Mouse (Mus musculus): ENCODE results near the gene Srl. TPM values are rescaled to one million over a fixed set of nuclear protein-coding genes. Genes with fewer than 3 reads are reported as not detected.

Srl gene
- polyA plus RNA-seq, 1 experiment, result not detected

DNA sequence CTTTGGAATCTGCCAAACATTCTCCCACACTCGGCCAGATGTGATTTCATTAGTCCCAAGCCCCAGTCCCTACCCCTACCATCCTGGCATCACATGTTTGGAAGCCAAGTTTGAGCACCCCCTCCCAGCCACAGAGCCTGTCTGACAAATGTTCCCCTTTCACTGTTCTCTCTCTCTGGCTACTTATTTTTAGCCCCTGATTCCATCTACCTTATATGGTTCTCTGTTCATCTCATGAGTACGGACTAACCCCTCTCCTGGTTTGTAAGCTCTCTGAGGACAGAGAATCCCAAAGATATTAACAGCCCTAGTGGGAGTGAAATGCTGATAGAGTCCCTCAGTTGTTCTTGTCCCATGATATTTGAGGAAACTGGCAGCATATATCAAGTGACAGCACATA is 30.2 kb downstream of the Srl start:
- peaks cover 5% of the 10 kb centered on the region for H3K4me1 ChIP-seq (ENCODE audit: control insufficient read depth, insufficient read depth, low read length)
- TF ChIP-seq POLR2A (IDR thresholded peaks at IDR 0.05; ENCODE audit: insufficient read depth, low read depth, low read length), result no peak
- no peak for TF ChIP-seq CTCF (IDR thresholded peaks at IDR 0.05; ENCODE audit: insufficient read depth, low read depth, low read length)
- H3K27ac ChIP-seq (ENCODE audit: insufficient read depth, low read depth, low read length), result no peak overlapping the region
- no peak overlapping the region for H3K4me3 ChIP-seq (ENCODE audit: insufficient read depth, low read depth, low read length)
- 70% methylated on average over 2 of the region's 2 CpGs for WGBS

DNA sequence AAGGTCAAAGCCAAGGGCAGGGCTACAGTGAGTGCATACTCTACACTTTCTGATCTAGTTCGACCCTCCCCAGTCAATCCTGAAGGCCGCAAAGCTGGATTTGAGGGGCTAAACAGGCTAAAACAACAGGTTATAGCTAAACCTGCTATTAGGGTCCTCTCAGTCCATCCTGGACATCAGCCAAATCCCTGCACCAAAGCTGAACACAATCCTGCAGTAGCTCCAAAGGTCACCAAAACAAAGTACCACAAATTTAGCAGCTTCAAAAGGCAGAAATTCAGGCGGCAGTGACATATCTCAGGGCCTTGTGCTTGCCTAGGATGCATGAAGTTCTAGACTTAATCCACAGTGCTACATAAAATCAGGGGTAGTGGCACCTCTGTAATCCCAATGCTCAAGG is 35.4 kb downstream of the Srl start:
- WGBS, result 80% methylated on average over 3 of the region's 3 CpGs
- H3K4me3 ChIP-seq (ENCODE audit: insufficient read depth, low read depth, low read length), result no peak overlapping the region
- no peak overlapping the region for H3K27ac ChIP-seq (ENCODE audit: insufficient read depth, low read depth, low read length)
- TF ChIP-seq POLR2A (IDR thresholded peaks at IDR 0.05; ENCODE audit: insufficient read depth, low read depth, low read length) (no peak), CTCF (IDR thresholded peaks at IDR 0.05; ENCODE audit: insufficient read depth, low read depth, low read length) (no peak)
- no peaks in the 10 kb centered on the region for H3K4me1 ChIP-seq (ENCODE audit: control insufficient read depth, insufficient read depth, low read length)

DNA sequence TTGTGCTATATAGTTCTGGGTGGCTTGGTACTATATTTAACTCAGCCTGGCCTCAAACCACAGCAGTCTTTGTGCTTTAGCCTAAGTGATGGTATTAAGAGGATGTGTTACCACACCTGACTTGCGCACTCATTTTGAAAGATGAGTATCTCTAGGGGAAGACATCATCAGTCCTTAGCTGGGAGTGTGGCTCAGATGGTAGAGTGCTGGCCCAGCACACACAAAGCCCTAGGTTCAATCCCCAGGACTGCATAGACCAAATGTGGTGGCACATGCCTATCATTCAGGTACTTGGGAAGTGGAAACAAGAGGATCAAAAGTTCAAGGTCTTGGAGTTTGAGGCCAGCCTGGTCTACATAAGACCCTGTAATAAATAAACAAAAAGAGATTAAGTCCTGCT is 38.1 kb downstream of the Srl start:
- no peak overlapping the region for H3K27ac ChIP-seq (ENCODE audit: insufficient read depth, low read depth, low read length)
- no peak overlapping the region for H3K4me3 ChIP-seq (ENCODE audit: insufficient read depth, low read depth, low read length)
- WGBS, result 96% methylated on average over 1 of the region's 1 CpGs
- TF ChIP-seq POLR2A (IDR thresholded peaks at IDR 0.05; ENCODE audit: insufficient read depth, low read depth, low read length), result no peak
- TF ChIP-seq CTCF (IDR thresholded peaks at IDR 0.05; ENCODE audit: insufficient read depth, low read depth, low read length), result no peak
- H3K4me1 ChIP-seq (ENCODE audit: control insufficient read depth, insufficient read depth, low read length), result peaks cover 8% of the 10 kb centered on the region; the same call in 1 of the 2 replicates

DNA sequence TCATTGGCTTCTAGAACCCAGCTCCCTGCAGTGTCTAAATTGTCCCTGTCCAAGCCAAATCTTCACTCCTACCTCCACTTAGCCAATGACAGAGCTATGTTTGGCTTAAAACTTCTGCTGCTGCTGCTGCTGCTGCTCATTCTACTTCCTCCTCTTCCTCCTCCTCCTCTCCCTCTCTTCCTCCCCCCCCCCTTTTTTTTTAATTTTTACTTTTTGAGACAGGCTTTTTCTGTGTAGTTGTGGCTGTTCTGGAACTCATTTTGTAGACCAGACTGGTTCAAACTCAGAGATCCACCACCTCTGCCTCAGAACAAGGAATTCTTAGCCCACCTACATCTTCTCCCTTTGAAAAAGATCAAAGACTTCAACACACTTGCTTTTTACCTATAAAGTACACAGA is 39.0 kb downstream of the Srl start:
- no peak for TF ChIP-seq POLR2A (IDR thresholded peaks at IDR 0.05; ENCODE audit: insufficient read depth, low read depth, low read length)
- no peak for TF ChIP-seq CTCF (IDR thresholded peaks at IDR 0.05; ENCODE audit: insufficient read depth, low read depth, low read length)
- no peak overlapping the region for H3K4me3 ChIP-seq (ENCODE audit: insufficient read depth, low read depth, low read length)
- H3K4me1 ChIP-seq (ENCODE audit: control insufficient read depth, insufficient read depth, low read length), result peaks cover 10% of the 10 kb centered on the region; the same call in 1 of the 2 replicates
- H3K27ac ChIP-seq (ENCODE audit: insufficient read depth, low read depth, low read length), result no peak overlapping the region

DNA sequence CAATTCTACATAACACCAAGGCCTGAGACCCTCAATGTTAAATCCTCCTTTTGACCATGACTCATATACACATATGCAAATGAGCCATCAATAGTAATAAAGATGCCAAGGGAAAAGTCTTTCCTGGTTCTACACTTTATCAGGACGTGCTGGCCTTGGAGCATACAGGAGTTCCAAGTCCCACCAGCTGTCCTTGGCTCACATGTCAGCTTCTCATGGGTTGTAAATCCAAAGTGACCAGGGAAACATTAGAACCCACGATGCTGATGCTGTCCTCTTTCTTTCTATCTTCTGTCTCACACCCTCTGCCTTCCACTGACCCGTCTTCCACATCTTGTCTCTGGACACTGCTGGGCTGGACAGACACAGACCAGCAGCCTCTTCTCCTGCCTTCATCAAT is 39.9 kb downstream of the Srl start:
- 94% methylated on average over 3 of the region's 3 CpGs for WGBS
- TF ChIP-seq POLR2A (IDR thresholded peaks at IDR 0.05; ENCODE audit: insufficient read depth, low read depth, low read length) (no peak), CTCF (IDR thresholded peaks at IDR 0.05; ENCODE audit: insufficient read depth, low read depth, low read length) (no peak)
- no peak overlapping the region for H3K27ac ChIP-seq (ENCODE audit: insufficient read depth, low read depth, low read length)
- peaks cover 13% of the 10 kb centered on the region; the same call in 1 of the 2 replicates for H3K4me1 ChIP-seq (ENCODE audit: control insufficient read depth, insufficient read depth, low read length)
- H3K4me3 ChIP-seq (ENCODE audit: insufficient read depth, low read depth, low read length), result no peak overlapping the region

DNA sequence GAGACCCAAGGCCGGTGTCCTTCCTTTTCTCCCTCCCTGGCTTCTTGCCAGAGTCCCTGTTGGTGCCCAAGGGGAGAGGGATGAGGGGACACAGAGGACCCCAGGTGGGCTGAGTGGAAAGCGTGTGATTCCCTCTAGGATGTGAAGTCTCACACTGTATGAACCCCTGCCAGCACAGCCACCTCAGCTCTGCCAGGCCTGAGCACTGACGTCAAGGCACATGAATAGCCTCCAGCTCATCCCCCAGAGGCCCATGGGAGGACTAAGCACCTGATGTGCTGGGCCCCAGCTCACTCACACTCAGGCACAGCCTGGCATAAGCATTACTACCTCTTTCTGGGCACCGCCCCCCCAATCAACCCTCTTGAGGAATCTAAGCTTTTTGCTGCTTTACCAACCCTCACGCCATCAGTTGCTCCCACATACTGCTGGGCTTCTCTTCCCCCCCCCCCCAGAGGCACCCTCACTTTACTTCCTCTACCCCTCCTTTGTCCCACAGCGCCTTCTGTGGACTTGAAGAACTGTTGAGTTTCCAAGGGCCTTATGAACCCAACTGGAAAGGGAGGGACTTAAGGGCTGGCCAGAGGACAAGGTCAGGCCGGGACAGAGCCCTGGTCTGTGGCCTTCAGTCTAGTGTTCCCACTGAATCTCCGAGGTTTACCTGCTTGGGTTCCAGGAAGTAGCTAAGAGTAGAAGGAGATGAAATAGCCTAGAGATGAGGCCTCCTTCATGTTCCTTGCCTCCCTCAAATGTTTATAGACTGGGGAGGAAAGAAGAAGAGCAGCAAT is 40.8 kb downstream of the Srl start:
- Histone ChIP-seq H3K4me3 (ENCODE audit: insufficient read depth, low read depth, low read length) (no peak overlapping the region), H3K27ac (ENCODE audit: insufficient read depth, low read depth, low read length) (no peak overlapping the region), H3K4me1 (ENCODE audit: control insufficient read depth, insufficient read depth, low read length) (peaks cover 13% of the 10 kb centered on the region; the same call in 1 of the 2 replicates)
- no peak for TF ChIP-seq POLR2A (IDR thresholded peaks at IDR 0.05; ENCODE audit: insufficient read depth, low read depth, low read length)
- TF ChIP-seq CTCF (IDR thresholded peaks at IDR 0.05; ENCODE audit: insufficient read depth, low read depth, low read length), result no peak
- 82% methylated on average over 8 of the region's 8 CpGs for WGBS

DNA sequence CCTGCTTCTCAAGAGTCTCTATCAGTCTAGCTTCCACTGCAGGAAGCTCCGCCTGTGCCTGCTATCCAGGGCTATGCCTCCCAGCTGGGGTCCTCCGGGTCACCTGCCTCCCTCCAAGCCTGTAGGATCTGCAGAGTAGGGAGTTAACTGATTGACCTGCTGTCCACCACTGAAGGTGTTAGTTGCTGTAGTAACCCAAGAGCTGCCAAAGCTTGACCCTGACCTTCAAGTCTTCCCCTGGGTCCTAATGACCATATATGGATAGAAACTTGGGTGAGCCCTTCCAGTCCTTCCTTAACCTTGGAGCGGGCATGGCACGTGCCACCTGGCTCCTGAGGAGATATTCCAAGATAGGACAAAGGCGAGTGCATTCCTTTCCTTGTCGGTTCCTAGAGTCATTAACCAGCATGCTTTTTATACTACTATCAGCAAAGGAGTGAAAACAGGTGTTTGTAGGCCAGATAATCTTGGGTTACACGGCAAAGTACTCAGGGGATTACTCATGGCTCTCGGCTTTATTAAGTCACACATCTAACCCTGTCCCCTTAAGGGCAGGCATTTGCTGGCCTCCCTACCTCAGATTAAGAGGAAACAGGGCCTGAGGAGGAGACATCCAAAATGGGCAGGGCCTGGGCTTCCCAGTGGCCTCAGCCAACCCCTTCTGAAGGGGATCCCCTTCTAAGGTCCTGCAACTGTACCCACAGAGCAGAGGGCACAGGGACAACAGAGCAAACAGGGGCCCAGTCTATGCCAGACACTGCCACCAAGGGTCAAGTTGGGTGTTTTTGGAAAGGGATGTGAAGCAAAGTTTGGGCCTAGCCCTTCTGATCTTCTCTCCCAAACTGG is 43.6 kb downstream of the Srl start:
- H3K27ac ChIP-seq (ENCODE audit: insufficient read depth, low read depth, low read length), result no peak overlapping the region
- 83% methylated on average over 8 of the region's 8 CpGs for WGBS
- TF ChIP-seq CTCF (IDR thresholded peaks at IDR 0.05; ENCODE audit: insufficient read depth, low read depth, low read length) (no peak), POLR2A (IDR thresholded peaks at IDR 0.05; ENCODE audit: insufficient read depth, low read depth, low read length) (no peak)
- H3K4me1 ChIP-seq (ENCODE audit: control insufficient read depth, insufficient read depth, low read length), result peaks cover 15% of the 10 kb centered on the region
- H3K4me3 ChIP-seq (ENCODE audit: insufficient read depth, low read depth, low read length), result no peak overlapping the region

DNA sequence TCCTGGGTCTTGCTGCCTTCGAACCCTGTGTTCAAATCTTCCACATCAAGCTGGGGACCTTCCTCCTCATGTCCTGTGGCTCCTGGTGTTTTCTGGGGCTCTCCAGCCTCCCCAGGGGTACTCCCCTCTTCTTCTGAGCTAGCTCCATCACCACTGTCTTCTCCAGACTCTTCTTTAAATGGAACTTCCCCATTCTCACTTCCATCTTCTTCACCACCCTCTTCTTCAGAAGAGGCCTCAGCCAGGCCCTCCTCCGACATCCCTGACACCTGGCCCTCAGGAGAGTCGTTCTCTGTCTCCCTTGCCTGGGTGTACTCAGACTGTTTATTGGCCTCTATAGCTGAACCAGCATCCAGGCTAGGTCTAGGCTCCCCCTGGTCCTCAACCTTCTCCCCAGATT is 45.1 kb downstream of the Srl start:
- H3K27ac ChIP-seq (ENCODE audit: insufficient read depth, low read depth, low read length), result no peak overlapping the region
- TF ChIP-seq CTCF (IDR thresholded peaks at IDR 0.05; ENCODE audit: insufficient read depth, low read depth, low read length) (no peak), POLR2A (IDR thresholded peaks at IDR 0.05; ENCODE audit: insufficient read depth, low read depth, low read length) (no peak)
- no peak overlapping the region for H3K4me3 ChIP-seq (ENCODE audit: insufficient read depth, low read depth, low read length)
- peaks cover 15% of the 10 kb centered on the region for H3K4me1 ChIP-seq (ENCODE audit: control insufficient read depth, insufficient read depth, low read length)
- 94% methylated on average over 3 of the region's 3 CpGs for WGBS

DNA sequence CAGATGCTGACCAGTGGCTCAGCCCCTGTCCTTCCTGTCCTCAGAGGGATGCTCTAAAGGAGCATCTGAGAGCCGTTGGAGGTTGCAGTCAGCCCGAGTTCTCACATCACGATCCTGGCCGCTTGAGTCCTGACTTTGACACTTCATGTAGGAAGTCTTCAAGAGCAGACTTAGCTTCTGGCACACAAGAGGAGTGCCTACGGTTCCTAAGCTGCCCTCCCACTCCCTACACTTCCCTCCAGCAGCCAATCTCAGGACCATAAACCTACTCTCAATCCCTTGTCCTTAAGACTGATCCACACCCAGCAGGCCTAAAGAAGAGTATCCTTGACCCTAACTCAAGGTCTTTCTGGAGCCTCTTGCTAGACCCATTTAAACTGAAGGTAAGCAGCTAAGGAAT is 45.8 kb downstream of the Srl start:
- Histone ChIP-seq H3K4me3 (ENCODE audit: insufficient read depth, low read depth, low read length) (no peak overlapping the region), H3K4me1 (ENCODE audit: control insufficient read depth, insufficient read depth, low read length) (peaks cover 13% of the 10 kb centered on the region), H3K27ac (ENCODE audit: insufficient read depth, low read depth, low read length) (no peak overlapping the region)
- TF ChIP-seq CTCF (IDR thresholded peaks at IDR 0.05; ENCODE audit: insufficient read depth, low read depth, low read length), result no peak
- 95% methylated on average over 5 of the region's 5 CpGs for WGBS
